Mouse (Mus musculus): ENCODE measurements around the gene Proser1.

Gene Proser1

GRCm38 (mm10) chr3:53466481-53466880 is 3.0 kb downstream of the Proser1 start:
- DNase-seq (ENCODE audit: low spot score), result no peak

GRCm38 (mm10) chr3:53467356-53467755 is 3.9 kb downstream of the Proser1 start:
- no peak for DNase-seq (ENCODE audit: low spot score)

- DNase-seq (ENCODE audit: low spot score), result no peak
Measured at GRCm38 (mm10) chr3:53469650-53470049, 6.2 kb downstream of the Proser1 start.

- DNase-seq (ENCODE audit: low spot score), result no peak
Measured at GRCm38 (mm10) chr3:53472061-53472460, 8.6 kb downstream of the Proser1 start.

DNA sequence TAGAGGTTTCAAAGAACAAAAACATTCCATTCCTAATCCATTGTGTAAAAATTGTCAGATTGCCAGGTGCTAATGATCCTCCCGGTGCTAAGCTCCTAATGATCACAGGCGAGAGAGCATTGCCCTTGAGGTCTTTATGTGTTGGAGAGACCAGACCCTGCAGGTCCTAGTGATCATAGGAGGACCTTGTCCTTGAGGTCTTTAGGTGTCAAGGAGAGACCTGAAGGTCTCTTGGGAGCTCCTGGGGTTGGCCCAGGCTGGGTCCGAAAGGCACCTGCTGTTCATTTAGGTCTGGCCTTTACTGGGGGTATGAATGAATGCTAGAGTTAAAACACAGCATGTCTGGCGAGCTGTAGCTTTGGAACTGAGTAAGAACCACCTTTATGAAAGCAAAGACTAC is 10.7 kb downstream of the Proser1 start:
- no peak for DNase-seq (ENCODE audit: low spot score)

- DNase-seq (ENCODE audit: low spot score), result peak; percentile 33
Measured at GRCm38 (mm10) chr3:53475889-53476288, 12.4 kb downstream of the Proser1 start.

- DNase-seq (ENCODE audit: low spot score), result no peak
Measured at GRCm38 (mm10) chr3:53477468-53477867, 14.0 kb downstream of the Proser1 start.

- DNase-seq (ENCODE audit: low spot score), result no peak
Measured at GRCm38 (mm10) chr3:53478419-53479046, 15.1 kb downstream of the Proser1 start.

DNA sequence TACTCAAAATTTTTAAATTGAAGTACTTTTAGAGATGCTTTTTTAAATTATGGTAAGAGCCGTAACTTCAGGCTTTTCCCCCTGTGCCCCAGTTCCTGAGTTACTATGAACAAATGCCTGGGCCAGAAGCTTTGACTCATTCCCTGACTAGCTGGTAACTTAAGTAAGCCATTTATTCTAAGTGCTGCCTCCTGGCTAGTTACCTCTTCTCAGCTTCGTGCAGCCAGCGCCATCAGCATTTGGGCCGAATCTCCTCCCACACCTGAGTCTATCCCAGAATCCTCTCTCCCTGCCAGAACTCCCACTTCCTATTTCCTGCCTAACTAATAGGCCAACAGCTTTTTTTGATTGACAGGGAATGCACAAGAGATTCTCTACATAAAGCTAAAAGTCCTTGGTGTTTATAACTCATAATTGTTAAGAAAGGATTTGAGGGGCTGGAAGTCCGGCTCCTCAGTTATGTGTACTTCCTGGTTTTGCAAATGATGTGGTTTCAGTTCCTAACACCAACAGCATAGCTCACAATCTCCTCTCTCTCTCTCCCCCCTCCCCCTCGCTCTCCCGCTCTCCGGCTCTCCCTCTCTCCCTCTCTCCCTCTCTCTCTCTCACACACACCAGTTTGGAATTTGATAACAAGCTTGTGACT is 20.1 kb downstream of the Proser1 start:
- DNase-seq (ENCODE audit: low spot score), result no peak

DNA sequence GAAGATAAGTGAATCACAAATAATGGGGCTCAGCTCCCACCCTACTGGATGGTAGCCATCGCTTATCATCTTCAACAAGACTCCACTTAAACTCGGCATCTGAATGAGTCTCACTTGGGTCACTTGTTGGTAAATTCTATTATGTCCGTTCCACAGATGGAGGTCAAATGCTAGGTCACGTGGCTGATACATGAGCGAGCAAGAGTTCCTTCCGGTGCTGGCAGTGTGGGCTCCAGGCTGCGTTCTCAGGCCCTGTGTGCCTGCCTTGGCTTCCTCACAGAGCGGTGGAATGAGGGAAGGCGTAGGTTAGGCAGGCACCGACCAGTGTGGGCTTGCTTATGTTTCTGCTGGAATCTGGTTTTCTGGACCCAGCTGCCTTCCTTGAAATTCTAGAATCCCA is 23.1 kb downstream of the Proser1 start:
- DNase-seq (ENCODE audit: low spot score), result no peak

- DNase-seq (ENCODE audit: low spot score), result no peak
Measured at GRCm38 (mm10) chr3:53486996-53487576, 23.6 kb downstream of the Proser1 start.

- no peak for DNase-seq (ENCODE audit: low spot score)
Measured at GRCm38 (mm10) chr3:53488353-53488752, 24.9 kb downstream of the Proser1 start, which contains the start of gene Stoml3. TSS of gene Stoml3 (plus strand) at chr3:53488653.

- no peak for DNase-seq (ENCODE audit: low spot score)
Measured at GRCm38 (mm10) chr3:53498351-53498905, 35.0 kb downstream of the Proser1 start.

- no peak for DNase-seq (ENCODE audit: low spot score)
Measured at GRCm38 (mm10) chr3:53502428-53502827, 39.0 kb downstream of the Proser1 start.

- DNase-seq (ENCODE audit: low spot score), result no peak
Measured at GRCm38 (mm10) chr3:53513096-53513495, 49.6 kb downstream of the Proser1 start.

DNA sequence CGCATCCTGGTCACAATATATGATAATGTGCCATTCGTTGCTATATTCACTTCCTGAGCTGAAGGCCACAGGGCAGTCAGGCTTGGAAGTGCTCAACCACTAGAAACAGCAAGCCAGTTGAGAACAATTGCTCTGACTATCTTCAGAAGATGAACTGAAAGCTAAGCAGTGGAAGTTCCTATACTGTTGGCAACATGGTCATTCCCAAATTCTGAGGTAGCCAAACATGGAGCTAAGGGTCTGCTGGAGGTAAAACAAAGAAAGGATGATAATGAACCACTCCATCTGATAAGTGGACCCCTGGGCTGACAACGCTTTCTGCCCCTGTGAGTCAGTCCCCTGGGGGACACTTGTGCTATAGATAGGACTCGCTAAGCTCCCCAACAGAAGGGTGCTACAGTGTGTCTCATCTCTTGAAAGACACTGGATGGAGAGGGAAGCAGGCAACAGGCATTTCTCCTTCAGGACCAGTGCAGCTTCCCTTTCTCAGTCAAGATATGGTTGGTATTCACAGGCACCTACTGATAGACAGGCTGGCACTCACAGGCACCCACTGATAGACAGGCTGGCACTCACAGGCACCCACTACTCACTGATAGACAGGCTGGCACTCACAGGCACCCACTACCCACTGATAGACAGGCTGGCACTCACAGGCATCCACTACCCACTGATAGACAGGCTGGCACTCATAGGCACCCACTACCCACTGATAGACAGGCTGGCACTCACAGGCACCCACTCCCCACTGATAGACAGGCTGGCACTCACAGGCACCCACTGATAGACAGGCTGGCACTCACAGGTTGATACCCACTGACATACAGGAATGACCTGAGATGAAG is 51.0 kb downstream of the Proser1 start:
- no peak for DNase-seq (ENCODE audit: low spot score)

DNA sequence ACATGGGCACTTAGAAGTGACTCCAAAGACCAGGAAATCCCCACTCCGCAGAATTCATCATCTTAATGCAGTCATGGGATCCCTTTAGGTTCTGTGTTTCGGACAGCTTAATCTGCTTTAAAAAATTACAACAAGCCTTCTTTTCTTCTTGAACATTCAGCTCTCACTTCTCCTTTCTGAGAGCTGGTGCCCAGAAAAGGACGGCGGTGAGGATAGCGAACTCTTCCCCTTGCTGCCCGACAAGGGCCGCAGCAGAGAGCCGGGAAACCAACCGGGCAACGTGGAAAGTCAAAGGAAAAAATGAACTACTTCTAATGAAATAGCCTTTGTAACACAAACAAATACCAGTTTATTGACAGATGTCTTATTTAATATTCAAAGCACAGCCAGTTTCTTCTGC is 59.3 kb downstream of the Proser1 start:
- DNase-seq (ENCODE audit: low spot score), result no peak

- peak; percentile 87 for DNase-seq (ENCODE audit: low spot score)
Measured at GRCm38 (mm10) chr3:53525737-53526136, 62.3 kb downstream of the Proser1 start.

DNA sequence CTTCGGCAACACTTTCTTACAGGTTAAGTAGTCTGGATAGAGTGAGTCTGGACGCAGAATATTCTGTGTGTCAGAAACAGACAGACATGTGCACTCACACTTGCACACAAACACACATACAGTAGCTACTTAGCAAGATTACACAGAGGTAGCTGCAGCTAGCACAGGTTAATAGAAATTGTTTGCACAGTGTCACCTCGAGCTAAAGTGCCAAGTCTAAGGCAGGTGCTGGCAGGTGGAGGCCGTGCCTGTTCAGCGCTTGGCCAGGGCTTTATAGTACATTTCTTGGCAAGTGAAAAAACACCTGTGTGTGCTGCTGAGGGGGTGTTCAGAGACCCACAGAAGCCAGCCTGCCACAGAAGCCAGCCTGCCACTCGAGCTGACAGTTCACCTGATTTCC is 66.8 kb downstream of the Proser1 start:
- DNase-seq (ENCODE audit: low spot score), result no peak

All from layer of hippocampus, adult 11-12 months (tissue).